Mouse (Mus musculus) cerebellum, adult 18-20 months (tissue): ENCODE measurements around the gene Gm2663.
"Not testable (repeated sequence)": the region's sequence is repeated elsewhere in the genome, so short reads cannot be mapped to it uniquely, and the experiment has no call there.

ENCODE experiments used
- DNase-seq, 2 experiments: peaks; one replicate each; pipeline ENCODE4 v3.0.0; 2021

The Gm2663 gene

DNA sequence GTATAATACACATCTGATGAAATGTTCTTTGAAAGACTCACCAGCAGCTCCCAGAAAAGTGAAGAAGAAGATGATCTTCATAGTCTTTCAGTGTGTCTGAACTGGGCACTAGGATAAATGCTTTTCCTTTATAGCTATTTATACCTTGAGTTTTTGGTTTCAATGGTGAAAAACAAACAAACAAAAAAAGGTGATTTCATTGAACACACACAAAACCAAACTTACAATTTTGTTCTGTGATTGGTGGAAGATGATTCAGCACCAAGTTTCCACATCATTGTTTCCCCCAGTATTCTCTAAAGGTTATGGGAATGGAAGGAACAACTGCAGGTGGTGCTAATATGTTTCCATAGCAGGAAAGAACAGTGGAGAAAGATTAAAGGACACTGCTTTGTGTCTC lies at the start of gene Gm2663:
Gene Gm2663, minus strand, starts transcription at position 101 of the 400 bp plus-strand sequence.
- DNase-seq = not testable (repeated sequence)

DNA sequence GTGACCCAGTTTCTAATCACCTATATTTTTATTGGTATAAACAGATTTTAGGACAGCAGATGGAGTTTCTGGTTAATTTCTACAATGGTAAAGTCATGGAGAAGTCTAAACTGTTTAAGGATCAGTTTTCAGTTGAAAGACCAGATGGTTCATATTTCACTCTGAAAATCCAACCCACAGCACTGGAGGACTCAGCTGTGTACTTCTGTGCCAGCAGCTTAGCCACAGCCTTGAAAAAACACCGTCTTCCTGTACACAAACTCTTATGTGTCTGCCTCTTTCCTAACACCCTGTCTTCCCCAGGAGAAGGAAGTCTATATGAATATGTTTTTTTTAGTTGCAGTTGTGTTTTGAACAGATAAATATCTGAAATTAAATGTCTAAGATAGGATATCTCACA lies 49.3 kb upstream of the Gm2663 start:
- no peak for DNase-seq

DNA sequence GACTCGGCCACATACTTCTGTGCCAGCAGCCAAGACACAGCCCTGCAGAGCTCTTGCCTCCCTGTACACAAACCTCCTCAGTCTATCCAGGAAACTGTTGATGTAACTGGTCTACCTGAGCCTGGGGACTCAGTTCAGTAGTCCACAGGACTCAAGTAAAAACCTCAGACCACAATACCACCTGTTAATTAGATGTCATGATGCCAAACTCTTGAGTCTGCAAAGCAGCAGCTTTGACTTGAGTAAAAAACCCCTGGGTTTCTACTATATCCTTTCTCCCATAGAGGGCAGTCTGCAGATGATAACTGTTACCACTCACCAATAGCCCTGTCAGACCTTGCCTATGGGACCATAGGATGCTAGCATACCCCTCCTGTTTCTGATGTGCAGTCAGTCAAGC lies 48.7 kb upstream of the Gm2663 start:
- no peak for DNase-seq

DNA sequence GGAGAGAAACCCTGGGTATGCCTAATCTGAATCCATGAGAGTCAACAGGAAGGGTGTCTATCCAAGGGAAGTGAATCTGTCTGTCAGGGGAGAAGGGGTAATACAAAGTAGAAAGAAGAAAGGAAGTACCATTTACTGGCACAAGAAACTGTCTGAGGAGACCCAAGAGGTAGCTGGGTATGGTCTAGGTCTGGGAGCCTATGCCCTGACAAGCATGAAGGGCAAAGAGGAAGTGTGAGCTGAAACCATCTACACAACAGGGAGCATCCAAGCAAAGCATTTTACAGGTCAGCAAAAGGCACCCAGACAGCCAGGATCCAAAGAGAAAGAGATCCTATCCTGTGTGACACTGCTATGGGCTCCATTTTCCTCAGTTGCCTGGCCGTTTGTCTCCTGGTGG lies 47.9 kb upstream of the Gm2663 start:
- DNase-seq = no peak

DNA sequence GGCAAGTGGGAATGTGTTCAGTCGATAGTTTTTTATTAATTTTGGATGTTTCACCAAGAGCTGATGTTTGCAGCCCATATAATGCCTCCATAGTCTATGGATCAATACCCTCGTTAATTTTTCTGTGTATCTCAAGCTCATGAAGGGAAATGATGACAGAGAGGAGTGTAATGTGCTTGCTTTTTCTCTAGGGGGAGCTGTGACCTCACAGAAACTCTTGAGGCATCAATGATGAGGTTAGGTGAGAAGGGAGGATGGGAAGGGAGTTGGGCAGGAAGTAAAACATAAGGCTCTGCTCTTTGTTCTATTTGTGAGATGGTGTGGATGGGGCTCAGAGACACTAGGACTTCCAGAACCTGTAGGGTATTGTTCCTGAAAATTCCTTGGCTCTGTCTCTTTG lies 47.3 kb upstream of the Gm2663 start:
- DNase-seq = no peak

DNA sequence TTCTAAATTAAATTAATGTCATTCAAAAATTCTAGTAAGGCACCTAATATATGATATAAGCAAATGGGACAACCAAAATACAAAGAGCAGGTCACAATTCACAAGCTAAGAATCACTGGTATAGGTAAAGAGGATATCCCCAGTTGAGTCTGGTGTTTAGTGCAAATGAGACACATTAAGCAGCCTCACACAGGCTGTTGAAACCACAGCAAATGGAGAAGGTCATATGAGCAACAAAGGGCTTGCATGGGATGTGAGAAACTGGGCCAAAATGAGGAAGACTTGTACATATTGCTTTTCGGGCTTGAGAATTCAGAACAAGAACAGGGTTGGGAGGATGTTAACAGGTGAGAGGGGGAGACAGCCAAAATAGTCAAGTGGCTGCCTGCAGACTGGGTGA lies 45.5 kb upstream of the Gm2663 start:
- DNase-seq = no peak

DNA sequence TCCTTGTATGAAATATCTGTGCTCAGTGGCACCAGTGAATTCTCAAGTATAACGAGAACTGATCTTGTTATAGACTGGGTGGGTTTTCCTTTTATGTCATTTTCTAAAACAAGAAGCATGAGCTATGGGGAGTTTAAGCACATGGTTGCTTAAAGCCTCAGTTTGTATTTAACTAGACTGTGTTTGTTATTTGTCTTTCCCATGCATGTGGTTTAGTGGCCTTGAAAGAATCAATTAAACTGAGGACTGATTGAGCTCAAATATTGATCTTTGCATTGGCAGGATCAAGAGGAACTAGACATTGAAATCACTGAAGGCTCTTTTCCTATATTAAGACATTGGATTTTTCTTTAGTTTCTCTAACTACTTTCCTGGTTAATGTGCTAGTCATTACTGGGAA lies 45.0 kb upstream of the Gm2663 start:
- no peak for DNase-seq

DNA sequence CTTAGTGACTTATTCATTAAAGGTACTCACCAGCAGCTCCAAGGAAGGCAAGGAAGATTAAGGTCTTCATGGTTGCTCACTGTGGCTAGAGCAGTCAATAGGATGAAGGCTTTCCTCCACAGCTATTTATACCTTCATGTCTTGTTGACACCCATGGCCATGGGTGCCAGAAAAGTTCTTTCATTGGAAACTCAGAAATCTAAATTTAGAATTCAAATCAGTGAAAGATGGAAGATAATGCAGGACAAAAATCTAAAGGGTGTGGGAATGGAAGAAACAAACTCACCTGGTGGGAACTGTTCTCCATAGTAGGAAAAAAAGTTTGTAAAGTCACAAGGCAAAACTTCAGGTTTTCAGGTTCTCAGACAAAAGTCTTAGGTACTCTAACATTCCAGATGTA lies 36.1 kb upstream of the Gm2663 start, which contains the start of gene 2210010C04Rik:
Gene 2210010C04Rik, minus strand, starts transcription at position 101 of the 400 bp plus-strand sequence.
- DNase-seq = no peak

DNA sequence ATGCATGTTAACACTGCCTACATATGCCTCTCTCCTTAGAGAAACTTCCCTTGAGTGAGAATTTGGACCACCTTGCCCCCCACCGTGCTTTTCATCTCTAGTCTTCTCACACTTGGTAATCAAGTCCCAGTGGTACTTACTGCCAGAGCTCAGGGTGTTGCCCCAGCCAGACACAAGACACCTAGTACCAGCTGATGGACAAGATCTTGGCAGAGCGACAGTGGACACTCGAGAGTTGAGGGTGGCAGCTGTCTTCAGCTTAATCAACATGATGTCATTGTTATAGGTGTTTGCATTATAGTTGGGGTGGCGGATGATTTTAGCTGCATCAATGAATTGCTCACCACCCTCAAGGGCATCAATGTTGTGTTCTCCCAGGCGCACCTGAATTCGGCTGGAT lies 33.5 kb upstream of the Gm2663 start:
- DNase-seq = no peak

DNA sequence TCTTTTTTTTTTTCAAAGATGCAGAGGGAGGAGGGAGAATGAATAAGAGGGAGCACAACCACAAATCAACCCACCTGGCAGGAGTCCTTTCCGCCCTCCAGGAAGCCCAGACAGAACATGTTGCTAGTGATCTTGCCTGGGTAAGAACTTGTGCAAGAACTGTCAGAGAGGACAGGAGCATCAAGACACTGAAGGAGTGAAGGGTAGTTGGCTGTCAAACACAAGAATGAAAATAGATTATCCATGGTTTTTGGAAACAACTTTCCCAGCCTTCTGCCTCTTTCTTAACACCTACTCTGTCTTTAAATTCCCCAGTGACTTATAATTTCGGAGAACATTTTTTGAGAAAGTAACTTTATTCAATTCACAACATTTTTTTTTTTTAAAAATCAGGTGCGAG lies 33.0 kb upstream of the Gm2663 start:
- no peak for DNase-seq

DNA sequence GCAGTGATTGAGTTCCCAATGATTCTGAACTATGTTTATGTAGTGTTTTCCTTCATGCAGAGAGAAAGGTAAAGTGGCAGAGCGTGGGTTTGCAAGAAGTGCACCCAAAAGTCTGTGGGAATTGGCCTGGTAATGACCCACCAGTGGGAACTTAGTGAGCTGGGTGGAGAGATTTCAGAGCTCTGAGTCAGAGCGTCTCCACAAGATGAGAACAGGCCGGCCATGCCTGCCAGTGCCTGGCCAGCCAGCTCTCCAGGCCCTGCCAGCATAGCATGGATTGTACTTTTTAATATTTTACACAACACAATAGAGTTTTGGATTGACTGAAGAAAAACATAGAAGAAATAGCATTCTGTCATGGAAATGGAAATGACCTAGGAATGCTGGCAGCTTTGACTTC lies 31.5 kb upstream of the Gm2663 start:
- DNase-seq = no peak

DNA sequence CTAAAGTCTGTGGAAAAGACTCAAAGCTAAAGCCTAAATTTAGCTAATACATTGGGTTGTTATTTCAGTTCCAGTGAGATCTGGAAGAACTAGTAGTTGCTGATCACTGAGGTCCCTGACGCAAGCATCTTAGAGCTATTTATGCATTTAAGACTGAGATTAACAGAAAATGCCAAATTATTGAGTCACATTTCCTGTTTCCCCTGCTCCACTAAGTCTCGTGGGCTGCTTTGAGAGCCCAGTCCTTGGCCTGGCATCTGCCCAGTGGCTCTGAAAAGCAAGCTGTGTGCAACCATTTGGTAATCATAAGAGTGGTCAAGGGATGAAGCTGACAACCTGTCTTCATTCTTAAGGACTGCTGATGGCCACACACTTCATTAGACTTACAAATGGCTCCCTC lies 27.8 kb upstream of the Gm2663 start:
- no peak for DNase-seq

DNA sequence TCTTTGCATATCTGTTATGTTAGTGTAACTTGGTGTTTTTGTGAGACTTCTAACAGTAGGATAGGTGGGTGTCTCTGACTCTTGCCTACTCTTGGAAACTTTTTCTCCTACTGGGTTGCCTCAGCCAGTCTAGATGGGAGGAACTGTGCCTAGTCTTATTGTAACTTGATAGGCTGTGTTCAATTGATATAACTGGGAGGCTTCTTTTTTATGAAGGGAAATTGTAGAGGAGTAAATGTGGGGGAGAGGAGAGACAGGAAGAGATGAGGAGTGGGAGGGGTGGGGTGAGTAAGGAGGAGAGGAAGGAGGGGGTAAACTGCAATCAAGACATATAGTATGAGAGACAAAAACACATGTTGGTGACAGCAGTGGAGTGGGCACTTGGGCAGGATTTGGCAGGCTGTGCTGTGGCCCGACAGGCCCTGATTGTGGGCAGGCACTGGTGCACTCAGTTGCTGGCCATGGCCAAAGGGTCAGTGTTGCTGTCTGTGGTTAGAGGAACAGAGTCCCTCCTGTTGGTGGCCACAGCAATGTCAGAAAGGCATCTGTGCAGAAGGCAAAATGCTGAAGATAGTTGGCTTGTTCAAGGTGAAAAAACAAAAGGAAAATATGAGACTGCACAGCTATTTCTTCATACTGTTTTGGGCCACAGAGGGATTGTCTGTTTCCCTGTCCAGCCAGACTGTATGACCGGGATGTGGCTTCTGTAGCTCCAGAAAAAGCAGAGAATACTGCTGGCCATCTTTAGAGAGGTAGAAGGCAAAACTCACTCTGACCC lies 26.8 kb upstream of the Gm2663 start:
- DNase-seq = no peak

DNA sequence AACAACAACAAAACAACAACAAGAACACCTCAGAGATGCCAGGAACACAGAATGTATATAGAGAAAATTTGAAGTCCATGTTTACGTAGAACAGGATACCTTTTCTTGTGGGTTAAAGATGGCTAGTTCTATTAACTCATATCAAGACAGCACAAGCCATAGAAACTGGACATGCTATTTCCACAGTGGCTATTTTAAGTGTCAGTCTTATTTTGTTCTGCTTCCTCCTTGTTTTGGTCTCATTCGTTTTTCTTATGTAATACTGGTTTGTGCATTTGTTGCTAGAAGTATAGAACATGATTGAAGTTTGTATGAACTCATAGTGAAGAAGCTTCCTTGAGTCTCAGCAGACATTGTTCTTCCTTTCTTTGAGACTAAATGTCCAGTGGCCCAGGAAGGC lies 19.9 kb upstream of the Gm2663 start:
- DNase-seq = no peak

DNA sequence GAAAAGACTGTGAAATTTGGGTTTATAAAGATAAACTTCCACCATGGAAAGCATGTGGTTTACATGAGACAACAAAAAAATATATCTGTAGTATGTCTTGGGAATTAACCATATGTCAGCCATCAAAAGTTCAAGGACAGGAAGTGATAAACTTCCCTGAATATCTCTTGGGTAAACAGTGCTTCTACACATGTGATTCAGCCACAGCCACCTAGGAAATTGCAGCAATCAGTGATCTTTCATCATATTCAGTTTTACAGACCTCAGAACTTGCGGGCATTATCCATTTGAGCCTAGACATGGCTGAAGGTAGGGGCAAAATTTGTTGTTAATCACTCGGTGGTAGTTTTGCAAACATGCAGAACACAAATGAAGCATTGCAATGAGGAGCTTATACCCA lies 19.4 kb upstream of the Gm2663 start:
- no peak for DNase-seq

DNA sequence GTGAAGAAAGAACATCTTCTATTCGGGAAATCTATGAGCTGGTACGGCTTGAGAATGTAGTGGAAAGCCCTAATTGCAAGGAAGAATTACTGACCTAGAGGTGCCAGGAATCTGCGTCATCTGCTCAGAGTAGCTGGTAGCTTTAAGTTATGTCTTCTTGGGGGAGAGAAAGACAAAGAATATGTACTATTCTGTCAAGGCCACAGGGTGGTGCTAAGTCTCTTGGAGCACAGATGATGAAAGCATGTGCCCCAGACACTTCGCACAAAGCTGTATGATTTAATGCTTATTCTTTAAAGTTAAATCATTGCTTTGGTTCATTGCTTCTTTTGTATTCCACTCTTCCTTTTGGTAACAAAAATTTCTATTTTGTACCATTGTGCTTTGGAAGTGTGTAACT lies 15.8 kb upstream of the Gm2663 start:
- DNase-seq = no peak

DNA sequence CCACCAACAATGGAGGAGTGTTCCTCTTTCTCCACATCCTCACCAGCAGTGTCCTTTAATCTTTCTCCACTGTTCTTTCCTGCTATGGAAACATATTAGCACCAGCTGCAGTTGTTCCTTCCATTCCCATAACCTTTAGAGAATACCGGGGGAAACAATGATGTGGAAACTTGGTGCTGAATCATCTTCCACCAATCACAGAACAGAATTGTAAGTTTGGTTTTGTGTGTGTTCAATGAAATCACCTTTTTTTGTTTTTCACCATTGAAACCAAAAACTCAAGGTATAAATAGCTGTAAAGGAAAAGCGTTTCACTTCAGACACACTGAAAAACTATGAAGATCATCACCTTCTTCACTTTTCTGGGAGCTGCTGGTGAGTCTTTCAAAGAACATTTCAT lies 34.8 kb downstream of the Gm2663 start, which contains the start of gene 1810009J06Rik:
Gene 1810009J06Rik, plus strand, starts transcription at position 301 of the 400 bp plus-strand sequence.
- not testable (repeated sequence) for DNase-seq

DNA sequence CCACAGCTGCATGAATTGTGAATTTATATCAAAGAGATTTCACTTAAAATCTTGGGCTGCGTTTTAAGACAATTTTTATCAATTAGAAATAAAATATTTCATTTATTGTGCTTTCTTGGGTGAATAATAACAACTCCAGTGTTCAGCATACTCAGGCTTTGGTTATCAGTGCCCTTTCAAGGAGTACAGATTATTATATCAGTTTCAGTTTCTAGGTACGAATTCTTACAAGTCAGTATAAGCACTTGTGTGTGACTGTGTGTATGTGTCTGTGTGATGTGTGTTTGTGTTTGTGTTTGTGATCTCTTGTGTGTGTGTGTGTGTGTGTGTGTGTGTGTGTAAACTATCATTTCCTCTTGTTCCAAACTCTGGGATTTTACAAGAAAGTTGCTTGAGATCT lies 45.6 kb downstream of the Gm2663 start:
- no peak for DNase-seq

DNA sequence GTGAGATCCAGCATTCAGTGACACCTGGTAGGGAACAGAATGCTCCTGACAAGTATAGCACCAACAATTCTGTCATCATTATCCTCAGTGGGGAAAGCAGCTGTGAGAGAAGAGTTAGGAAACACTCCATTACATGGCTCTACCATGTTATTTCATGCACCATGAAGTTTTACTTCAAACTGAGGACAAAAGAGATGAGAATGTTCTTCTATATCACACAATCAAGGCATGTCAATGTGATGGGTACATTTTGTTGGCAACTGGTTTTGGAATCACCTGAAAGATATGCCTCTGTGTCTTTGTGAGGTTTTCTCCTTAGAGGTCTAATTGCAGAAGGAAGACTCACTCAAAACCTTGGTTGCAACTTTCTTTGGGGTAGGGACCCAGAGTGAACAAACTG lies 47.5 kb downstream of the Gm2663 start, which contains the start of gene Gm4744:
Gene Gm4744, minus strand, starts transcription at position 101 of the 400 bp plus-strand sequence.
- DNase-seq = no peak
